Mouse (Mus musculus): ENCODE results near the gene Hrk. TPM values are rescaled to one million over a fixed set of nuclear protein-coding genes. Genes with fewer than 3 reads are reported as not detected.

Hrk gene
- polyA plus RNA-seq, 1 experiment from 2014 or later: 0.01 TPM

GRCm38 (mm10) chr5:118188356-118188755, 23.9 kb downstream of the Hrk start:
- WGBS (ENCODE audit: insufficient replicate concordance): 51% methylated on average over 6 of the region's 6 CpGs
- H3K4me2 ChIP-seq: no peak overlapping the region
- no peak for DNase-seq
- no peaks in the 10 kb centered on the region for H3K36me3 ChIP-seq
- H3K9me3 ChIP-seq (replicated peaks): no peaks in the 10 kb centered on the region
- no peak overlapping the region for H3K27ac ChIP-seq
- no peak for ATAC-seq (ENCODE audit: low read depth)
- no peaks in the 10 kb centered on the region for H3K4me1 ChIP-seq (replicated peaks)
- no peak overlapping the region for H3K9ac ChIP-seq
- H3K4me3 ChIP-seq (replicated peaks): no peak overlapping the region
- peaks cover 32% of the 10 kb centered on the region for H3K27me3 ChIP-seq

DNA sequence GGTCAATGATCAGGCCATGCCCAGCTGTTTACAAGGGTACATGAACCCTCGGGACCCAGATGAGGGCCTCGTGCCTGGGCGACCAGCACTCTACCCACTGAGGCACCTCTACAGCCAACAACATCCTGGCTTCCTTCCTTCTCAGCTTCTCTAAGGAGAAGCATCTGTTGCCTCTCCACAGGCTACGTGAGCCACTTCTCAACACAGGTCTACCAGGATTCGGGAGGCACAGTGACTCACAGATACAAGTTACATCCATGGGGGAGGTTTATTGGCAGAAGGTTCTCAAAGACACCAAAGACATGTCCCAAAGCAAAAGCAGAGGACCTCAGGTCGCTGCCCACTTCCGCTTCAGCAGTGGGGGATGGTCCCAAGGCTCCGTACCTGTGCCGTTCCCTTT, 26.0 kb downstream of the Hrk start:
- 57% methylated on average over 9 of the region's 9 CpGs for WGBS (ENCODE audit: insufficient replicate concordance)
- H3K4me1 ChIP-seq (replicated peaks): no peaks in the 10 kb centered on the region
- H3K36me3 ChIP-seq: no peaks in the 10 kb centered on the region
- no peak overlapping the region for H3K4me2 ChIP-seq
- DNase-seq: no peak
- no peak overlapping the region for H3K9ac ChIP-seq
- no peak for ATAC-seq (ENCODE audit: low read depth)
- no peak overlapping the region for H3K4me3 ChIP-seq (replicated peaks)
- H3K27me3 ChIP-seq: peaks cover 37% of the 10 kb centered on the region
- H3K27ac ChIP-seq: no peak overlapping the region
- no peaks in the 10 kb centered on the region for H3K9me3 ChIP-seq (replicated peaks)

DNA sequence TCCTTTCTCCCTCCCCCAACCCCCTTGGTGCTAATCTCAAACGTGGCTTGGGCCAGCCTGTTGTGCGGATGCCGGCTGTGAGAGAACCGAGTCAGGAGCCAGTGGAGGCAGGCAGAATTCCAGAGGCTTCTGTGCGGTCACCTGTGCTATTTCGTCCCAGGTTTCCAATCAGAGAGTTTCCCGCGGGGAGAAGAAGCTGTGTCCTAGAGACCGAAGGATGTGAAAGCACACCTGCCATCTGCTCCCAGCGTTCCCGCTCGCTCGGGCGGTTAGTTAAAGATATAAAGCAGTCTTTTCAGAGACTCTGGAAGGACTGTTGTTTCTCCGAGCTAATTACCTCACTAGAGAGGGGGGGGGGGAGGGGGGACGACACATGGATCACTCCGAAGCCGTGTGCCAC, 27.8 kb downstream of the Hrk start:
- WGBS (ENCODE audit: insufficient replicate concordance): 35% methylated on average over 18 of the region's 18 CpGs
- no peak overlapping the region for H3K27ac ChIP-seq
- no peaks in the 10 kb centered on the region for H3K9me3 ChIP-seq (replicated peaks)
- H3K4me1 ChIP-seq (replicated peaks): no peaks in the 10 kb centered on the region
- no peak for ATAC-seq (ENCODE audit: low read depth)
- no peak overlapping the region for H3K9ac ChIP-seq
- no peak for DNase-seq
- H3K4me2 ChIP-seq: no peak overlapping the region
- H3K36me3 ChIP-seq: no peaks in the 10 kb centered on the region
- peaks cover 37% of the 10 kb centered on the region for H3K27me3 ChIP-seq
- H3K4me3 ChIP-seq (replicated peaks): no peak overlapping the region

GRCm38 (mm10) chr5:118197421-118197820, 33.0 kb downstream of the Hrk start:
- 53% methylated on average over 13 of the region's 13 CpGs for WGBS (ENCODE audit: insufficient replicate concordance)
- no peak overlapping the region for H3K4me2 ChIP-seq
- no peaks in the 10 kb centered on the region for H3K9me3 ChIP-seq (replicated peaks)
- no peak for ATAC-seq (ENCODE audit: low read depth)
- H3K4me3 ChIP-seq (replicated peaks): no peak overlapping the region
- H3K4me1 ChIP-seq (replicated peaks): no peaks in the 10 kb centered on the region
- no peak overlapping the region for H3K27ac ChIP-seq
- no peak overlapping the region for H3K9ac ChIP-seq
- no peaks in the 10 kb centered on the region for H3K36me3 ChIP-seq
- no peak for DNase-seq
- peaks cover 12% of the 10 kb centered on the region; the same call in 1 of the 2 replicates for H3K27me3 ChIP-seq

GRCm38 (mm10) chr5:118199670-118200069, 35.2 kb downstream of the Hrk start:
- no peak overlapping the region for H3K4me3 ChIP-seq (replicated peaks)
- H3K9ac ChIP-seq: no peak overlapping the region
- DNase-seq (no peak), ATAC-seq (ENCODE audit: low read depth) (no peak)
- no peak overlapping the region for H3K4me2 ChIP-seq
- no peaks in the 10 kb centered on the region for H3K27me3 ChIP-seq
- H3K27ac ChIP-seq: no peak overlapping the region
- H3K4me1 ChIP-seq (replicated peaks): no peaks in the 10 kb centered on the region
- H3K36me3 ChIP-seq: no peaks in the 10 kb centered on the region
- H3K9me3 ChIP-seq (replicated peaks): no peaks in the 10 kb centered on the region
- 58% methylated on average over 5 of the region's 5 CpGs for WGBS (ENCODE audit: insufficient replicate concordance)

GRCm38 (mm10) chr5:118204675-118205440, 40.4 kb downstream of the Hrk start:
- no peak for DNase-seq
- no peaks in the 10 kb centered on the region for H3K4me1 ChIP-seq (replicated peaks)
- no peak overlapping the region for H3K4me2 ChIP-seq
- WGBS (ENCODE audit: insufficient replicate concordance): 44% methylated on average over 16 of the region's 16 CpGs
- no peaks in the 10 kb centered on the region for H3K9me3 ChIP-seq (replicated peaks)
- H3K27me3 ChIP-seq: no peaks in the 10 kb centered on the region
- no peaks in the 10 kb centered on the region for H3K36me3 ChIP-seq
- H3K4me3 ChIP-seq (replicated peaks): no peak overlapping the region
- no peak overlapping the region for H3K9ac ChIP-seq
- H3K27ac ChIP-seq: no peak overlapping the region
- no peak for ATAC-seq (ENCODE audit: low read depth)

DNA sequence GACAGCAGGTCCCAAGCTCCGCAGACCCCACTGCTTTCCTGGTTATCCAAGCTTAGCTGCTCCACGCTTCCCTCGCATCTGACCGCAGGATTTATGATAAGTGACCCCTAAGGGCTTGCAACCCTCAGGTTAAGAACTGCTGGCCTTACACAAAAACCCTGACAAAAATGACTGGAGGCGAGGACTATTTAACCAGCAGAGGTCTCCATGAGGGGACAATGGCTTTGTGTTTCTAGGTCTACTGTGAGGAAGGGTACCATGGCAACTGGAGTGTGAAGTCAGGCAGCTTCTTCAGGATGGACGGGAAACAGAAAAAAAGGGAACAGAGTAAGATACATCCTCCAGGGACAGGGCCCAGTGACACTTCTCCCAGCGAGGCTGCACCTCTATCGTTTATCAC, 41.4 kb downstream of the Hrk start:
- DNase-seq (no peak), ATAC-seq (ENCODE audit: low read depth) (no peak)
- Histone ChIP-seq H3K27me3 (no peaks in the 10 kb centered on the region), H3K4me2 (no peak overlapping the region), H3K36me3 (no peaks in the 10 kb centered on the region), H3K9ac (no peak overlapping the region), H3K4me3 (replicated peaks) (no peak overlapping the region), H3K4me1 (replicated peaks) (no peaks in the 10 kb centered on the region), H3K9me3 (replicated peaks) (no peaks in the 10 kb centered on the region), H3K27ac (no peak overlapping the region)
- 59% methylated on average over 8 of the region's 8 CpGs for WGBS (ENCODE audit: insufficient replicate concordance)

DNA sequence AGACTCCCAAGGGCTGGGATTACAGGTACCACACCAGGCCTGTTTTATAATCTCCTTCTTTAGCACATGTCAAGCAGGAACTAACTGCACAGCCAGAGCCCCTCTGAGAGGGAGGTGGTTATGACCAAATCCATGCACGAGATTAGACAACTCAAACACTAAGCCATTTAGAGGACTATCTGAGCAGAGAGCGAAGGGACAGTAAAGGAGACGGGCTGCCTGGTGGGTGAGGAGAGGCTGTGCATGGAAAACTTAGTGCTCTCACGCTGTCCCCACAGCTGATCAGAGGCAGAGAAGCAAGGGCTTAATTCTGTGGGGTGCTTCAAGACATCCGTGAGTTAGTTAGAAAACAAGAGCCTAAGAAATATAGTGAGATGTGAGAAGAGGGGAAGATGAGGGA, 49.6 kb downstream of the Hrk start:
- ATAC-seq (ENCODE audit: low read depth): no peak
- no peak for DNase-seq
- Histone ChIP-seq H3K36me3 (no peaks in the 10 kb centered on the region), H3K27me3 (peaks cover 9% of the 10 kb centered on the region), H3K4me1 (replicated peaks) (no peaks in the 10 kb centered on the region), H3K4me3 (replicated peaks) (no peak overlapping the region), H3K9ac (no peak overlapping the region), H3K27ac (no peak overlapping the region), H3K9me3 (replicated peaks) (no peaks in the 10 kb centered on the region), H3K4me2 (peak overlapping the region; percentile 32)
- WGBS (ENCODE audit: insufficient replicate concordance): 27% methylated on average over 5 of the region's 5 CpGs

GRCm38 (mm10) chr5:118214418-118215154, 50.1 kb downstream of the Hrk start:
- Histone ChIP-seq H3K9me3 (replicated peaks) (no peaks in the 10 kb centered on the region), H3K27ac (no peak overlapping the region), H3K4me3 (replicated peaks) (no peak overlapping the region), H3K4me1 (replicated peaks) (no peaks in the 10 kb centered on the region), H3K4me2 (peak overlapping the region; percentile 32), H3K36me3 (no peaks in the 10 kb centered on the region), H3K9ac (no peak overlapping the region), H3K27me3 (peaks cover 9% of the 10 kb centered on the region)
- WGBS (ENCODE audit: insufficient replicate concordance): 11% methylated on average over 24 of the region's 24 CpGs
- DNase-seq: no peak
- ATAC-seq (ENCODE audit: low read depth): no peak

GRCm38 (mm10) chr5:118217410-118217809, 53.0 kb downstream of the Hrk start:
- Histone ChIP-seq H3K4me1 (replicated peaks) (no peaks in the 10 kb centered on the region), H3K4me2 (no peak overlapping the region), H3K27me3 (peaks cover 9% of the 10 kb centered on the region), H3K9ac (no peak overlapping the region), H3K36me3 (no peaks in the 10 kb centered on the region), H3K4me3 (replicated peaks) (no peak overlapping the region), H3K9me3 (replicated peaks) (no peaks in the 10 kb centered on the region), H3K27ac (no peak overlapping the region)
- DNase-seq (no peak), ATAC-seq (ENCODE audit: low read depth) (no peak)
- 59% methylated on average over 6 of the region's 6 CpGs for WGBS (ENCODE audit: insufficient replicate concordance)

DNA sequence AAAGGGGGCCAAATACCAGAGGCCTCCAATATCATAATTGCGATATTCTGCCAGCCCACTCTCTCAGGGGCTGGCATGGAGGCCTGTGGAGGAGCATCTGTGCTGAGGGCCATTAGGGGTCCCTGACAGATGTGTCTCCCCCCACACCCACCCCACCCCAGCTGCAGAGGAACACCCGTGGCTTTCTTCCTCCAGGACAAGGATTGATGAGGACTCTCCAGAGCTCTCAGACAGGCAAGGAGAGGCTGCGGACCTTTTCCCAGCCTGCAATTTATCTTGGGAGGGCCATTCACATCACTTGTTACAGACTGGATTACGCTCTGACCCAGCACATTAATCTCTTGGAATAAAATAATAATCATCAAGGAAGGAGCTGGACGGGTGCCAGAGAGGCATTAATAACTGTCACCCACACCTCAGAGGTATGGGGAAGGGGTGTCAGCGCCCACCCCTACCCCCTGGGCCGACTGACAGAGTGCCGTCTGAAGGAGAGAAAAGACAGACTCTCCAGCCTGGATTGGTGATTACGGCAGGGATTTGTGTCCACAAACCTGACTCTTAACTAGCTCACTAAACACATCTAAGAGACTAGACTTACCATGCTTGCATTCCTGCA, 58.8 kb downstream of the Hrk start:
- Histone ChIP-seq H3K27me3 (0 out of 2 replicates have a peak, but pooled peaks cover 3% of the 10 kb centered on the region), H3K9ac (no peak overlapping the region), H3K9me3 (replicated peaks) (no peaks in the 10 kb centered on the region), H3K4me2 (no peak overlapping the region), H3K4me1 (replicated peaks) (no peaks in the 10 kb centered on the region), H3K4me3 (replicated peaks) (no peak overlapping the region), H3K36me3 (no peaks in the 10 kb centered on the region), H3K27ac (no peak overlapping the region)
- 56% methylated on average over 9 of the region's 9 CpGs for WGBS (ENCODE audit: insufficient replicate concordance)
- DNase-seq: no peak
- no peak for ATAC-seq (ENCODE audit: low read depth)

All from liver, embryonic 13.5 days (tissue).